Mouse (Mus musculus) heart, postnatal 0 days (tissue): ENCODE measurements around the gene Il17rd.

Experiments
- CTCF ChIP-seq: IDR thresholded peaks from 2 replicates; pipeline ENCODE4 v1.5.1; 2016; ENCODE audit warnings: antibody characterized with exemption, control low read depth, low read depth
- EP300 ChIP-seq: IDR thresholded peaks from 2 replicates; pipeline ENCODE4 v1.6.1; 2016; ENCODE audit warnings: antibody characterized with exemption, low read depth

DNA sequence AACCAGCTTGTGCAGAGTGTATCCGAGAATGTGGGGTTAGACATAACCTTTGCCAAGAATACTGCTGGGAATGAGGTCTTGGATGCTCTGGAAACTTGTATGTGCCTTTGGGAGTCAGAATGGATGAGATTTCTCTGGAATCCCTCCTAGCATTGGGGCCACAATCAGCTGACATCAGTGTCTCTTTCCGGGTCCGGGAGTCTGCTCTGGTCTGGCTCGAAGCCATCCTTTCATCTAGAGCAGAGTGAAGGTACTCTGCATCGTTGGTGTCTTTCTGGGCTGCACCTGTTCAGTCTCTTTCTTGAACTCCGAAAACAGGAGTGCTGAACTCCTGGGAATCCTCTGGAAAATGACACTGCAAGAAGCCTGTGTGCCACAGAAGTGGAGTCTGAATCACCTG lies 77.2 kb downstream of the Il17rd start:
- TF ChIP-seq CTCF (no peak), EP300 (no peak)
